ENCODE assay signal across 8 mouse cellular contexts in genomic region chr14:45656831-45657640, GRCm38 (mm10). TPM values are rescaled to one million over a fixed set of nuclear protein-coding genes. Genes with fewer than 3 reads are reported as not detected.
DNase-seq lines count a peak whose midpoint lies in the region; ATAC-seq and TF ChIP-seq lines count a peak whose summit lies in the region.

No protein-coding gene starts in this region.

- peak; percentile 46 for DNase-seq in 416B (ENCODE audit: low read depth)
- DNase-seq in adrenal gland, postnatal 36 days: peak; percentile 61 to 70
- peak; percentile 82 for DNase-seq in neural tube, embryonic 10.5 days (ENCODE audit: extremely low spot score, low spot score)

- ATAC-seq in heart, embryonic 11.5 days (replicated peaks; ENCODE audit: insufficient number of reproducible peaks, low FRiP score, low TSS enrichment): peak; percentile 12; the same call in 1 of the 2 replicates
- ATAC-seq in kidney, embryonic 15.5 days (replicated peaks; ENCODE audit: low FRiP score): peak; percentile 47
- ATAC-seq in liver, embryonic 12.5 days: peak; percentile 6; the same call in 1 of the 2 replicates
- peak; percentile 19; the same call in 1 of the 2 replicates for ATAC-seq in stomach, embryonic 15.5 days (ENCODE audit: insufficient read depth, low FRiP score, low read depth)

- under 1% methylated on average over 69 of the region's 69 CpGs for WGBS in heart, embryonic 11.5 days (ENCODE audit: insufficient replicate concordance)
- under 1% methylated on average over 69 of the region's 69 CpGs for WGBS in kidney, embryonic 15.5 days
- under 1% methylated on average over 69 of the region's 69 CpGs for WGBS in liver, embryonic 12.5 days (ENCODE audit: insufficient replicate concordance)
- WGBS in stomach, embryonic 15.5 days: under 1% methylated on average over 66 of the region's 69 CpGs

- H3K4me1 ChIP-seq in embryonic fibroblast, embryonic 13.5 days (ENCODE audit: control insufficient read depth, insufficient read depth, low read length): peaks cover 3% of the 10 kb centered on the region; the same call in 1 of the 2 replicates
- peaks cover 16% of the 10 kb centered on the region for H3K4me1 ChIP-seq in heart, embryonic 11.5 days (ENCODE audit: control insufficient read depth, insufficient read depth, low read length)
- peaks cover 27% of the 10 kb centered on the region for H3K4me1 ChIP-seq in kidney, embryonic 15.5 days
- peaks cover 68% of the 10 kb centered on the region for H3K4me1 ChIP-seq in liver, embryonic 12.5 days
- peaks cover 16% of the 10 kb centered on the region for H3K4me1 ChIP-seq in stomach, embryonic 15.5 days

- H3K9ac ChIP-seq in heart, embryonic 11.5 days (ENCODE audit: low read depth, low read length): peak overlapping the region; percentile 91
- peak overlapping the region; percentile 82 for H3K9ac ChIP-seq in kidney, embryonic 15.5 days
- H3K9ac ChIP-seq in liver, embryonic 12.5 days: peak overlapping the region; percentile 99
- H3K9ac ChIP-seq in stomach, embryonic 15.5 days: peak overlapping the region; percentile 81

- H3K27me3 ChIP-seq in heart, embryonic 11.5 days (ENCODE audit: control insufficient read depth, insufficient read depth, low read length): no peaks in the 10 kb centered on the region
- H3K27me3 ChIP-seq in kidney, embryonic 15.5 days: no peaks in the 10 kb centered on the region
- H3K27me3 ChIP-seq in liver, embryonic 12.5 days (replicated peaks): no peaks in the 10 kb centered on the region
- no peaks in the 10 kb centered on the region for H3K27me3 ChIP-seq in stomach, embryonic 15.5 days (replicated peaks)

- H3K9me3 ChIP-seq in heart, embryonic 11.5 days (replicated peaks; ENCODE audit: control insufficient read depth, low read length): no peaks in the 10 kb centered on the region
- no peaks in the 10 kb centered on the region for H3K9me3 ChIP-seq in kidney, embryonic 15.5 days (replicated peaks)
- no peaks in the 10 kb centered on the region for H3K9me3 ChIP-seq in liver, embryonic 12.5 days (replicated peaks)
- H3K9me3 ChIP-seq in stomach, embryonic 15.5 days: no peaks in the 10 kb centered on the region

- peak overlapping the region; percentile 85 for H3K4me3 ChIP-seq in embryonic fibroblast, embryonic 13.5 days (ENCODE audit: insufficient read depth, low read length)
- peak overlapping the region; percentile 81 for H3K4me3 ChIP-seq in heart, embryonic 11.5 days (ENCODE audit: low read depth, low read length)
- peak overlapping the region; percentile 83 for H3K4me3 ChIP-seq in kidney, embryonic 15.5 days (replicated peaks)
- H3K4me3 ChIP-seq in liver, embryonic 12.5 days: peak overlapping the region; percentile 95
- peak overlapping the region; percentile 89 for H3K4me3 ChIP-seq in stomach, embryonic 15.5 days (replicated peaks)

- H3K36me3 ChIP-seq in heart, embryonic 11.5 days (ENCODE audit: control insufficient read depth, insufficient read depth, low read length): no peaks in the 10 kb centered on the region
- H3K36me3 ChIP-seq in kidney, embryonic 15.5 days: no peaks in the 10 kb centered on the region
- H3K36me3 ChIP-seq in liver, embryonic 12.5 days: peaks cover 11% of the 10 kb centered on the region
- H3K36me3 ChIP-seq in stomach, embryonic 15.5 days: no peaks in the 10 kb centered on the region

- H3K4me2 ChIP-seq in heart, embryonic 11.5 days: peak overlapping the region; percentile 87
- H3K4me2 ChIP-seq in kidney, embryonic 15.5 days: peak overlapping the region; percentile 94
- peak overlapping the region; percentile 88 for H3K4me2 ChIP-seq in liver, embryonic 12.5 days
- H3K4me2 ChIP-seq in stomach, embryonic 15.5 days: peak overlapping the region; percentile 92

- TF ChIP-seq CTCF in embryonic fibroblast, embryonic 13.5 days (IDR thresholded peaks at IDR 0.05; ENCODE audit: borderline replicate concordance, insufficient read depth, low read length): no peak

- no peak overlapping the region for H3K27ac ChIP-seq in embryonic fibroblast, embryonic 13.5 days (ENCODE audit: insufficient read depth, low read length)
- H3K27ac ChIP-seq in heart, embryonic 11.5 days (ENCODE audit: low read depth, low read length): peak overlapping the region; percentile 95
- H3K27ac ChIP-seq in kidney, embryonic 15.5 days: peak overlapping the region; percentile 93
- peak overlapping the region; percentile 98 for H3K27ac ChIP-seq in liver, embryonic 12.5 days
- H3K27ac ChIP-seq in stomach, embryonic 15.5 days: peak overlapping the region; percentile 95

- no peak for TF ChIP-seq POLR2A in embryonic fibroblast, embryonic 13.5 days (IDR thresholded peaks at IDR 0.05; ENCODE audit: low read depth, low read length)

RNA-seq across cellular contexts. Expression of gene Ddhd1, which starts 0.9 kb away (rescaled TPM):
- 10 to 100 TPM; 18.7 to 18.9 TPM for total RNA-seq in adrenal gland, postnatal 36 days (2021)
- polyA plus RNA-seq in embryonic fibroblast, embryonic 13.5 days (2011; ENCODE audit: insufficient read length, low read depth, missing spikeins): 20.2 and 23.6 TPM in 2 replicates
- 12.6 and 13.9 TPM in 2 replicates for polyA plus RNA-seq in heart, embryonic 11.5 days (2014; fragmentation: Nextera tagmentation; extraction: Ambion mirVana)
- polyA plus RNA-seq in kidney, embryonic 15.5 days (2015; fragmentation: Nextera tagmentation; extraction: Ambion mirVana): 5.6 and 7.8 TPM in 2 replicates
- 12.5 and 14.0 TPM in 2 replicates for polyA plus RNA-seq in liver, embryonic 12.5 days (2016; fragmentation: Nextera tagmentation; extraction: Ambion mirVana)
- 7.6 and 9.0 TPM in 2 replicates for polyA plus RNA-seq in stomach, embryonic 15.5 days (2015; fragmentation: Nextera tagmentation; extraction: Ambion mirVana)
